Mouse (Mus musculus): ENCODE data around the gene Eya3.

- TF ChIP-seq POLR2AphosphoS2 (IDR thresholded peaks at IDR 0.05; ENCODE audit: low read depth, low read length) (no peak), MAZ (IDR thresholded peaks at IDR 0.05; ENCODE audit: low read depth, low read length) (no peak), SMC3 (IDR thresholded peaks at IDR 0.05; ENCODE audit: low read depth, low read length) (no peak), CTCF (conservative IDR thresholded peaks at IDR 0.05 in 1 of 2, IDR thresholded peaks at IDR 0.05 in 1 of 2; ENCODE audit: low read depth in 2 of 2, low read length in 2 of 2) (no peak), USF1 (IDR thresholded peaks at IDR 0.05; ENCODE audit: low read depth, low read length) (no peak), POLR2A (IDR thresholded peaks at IDR 0.05; ENCODE audit: low read depth, low read length) (no peak)
Observed at GRCm38 (mm10) chr4:132771776-132772175, 133.0 kb downstream of the Eya3 start.
